Mouse (Mus musculus): ENCODE measurements around the gene 4931428F04Rik.

GRCm38 (mm10) chr8:105270101-105270915, 19.4 kb downstream of the 4931428F04Rik start:
- TF ChIP-seq ZC3H11A (IDR thresholded peaks at IDR 0.05; ENCODE audit: borderline replicate concordance, low read depth, low read length) (no peak), HCFC1 (IDR thresholded peaks at IDR 0.05; ENCODE audit: borderline replicate concordance, insufficient read depth, low read length) (no peak), CHD2 (IDR thresholded peaks at IDR 0.05; ENCODE audit: low read depth, low read length) (no peak), ZNF384 (IDR thresholded peaks at IDR 0.05; ENCODE audit: low read depth, low read length) (no peak), MAFK (IDR thresholded peaks at IDR 0.05; ENCODE audit: insufficient read depth, low read depth, low read length) (no peak)
